Mouse (Mus musculus): ENCODE measurements around the gene 2310061N02Rik.
A peak's percentile ranks its signal among the peaks of the same experiment; 100 is the strongest.
"Not testable (repeated sequence)": the region's sequence is repeated elsewhere in the genome, so short reads cannot be mapped to it uniquely, and the experiment has no call there.

Gene 2310061N02Rik

GRCm38 (mm10) chr16:88707496-88708012 is at the start of gene 2310061N02Rik:
Gene 2310061N02Rik (minus strand): TSS chr16:88707962.
- no peak for DNase-seq

- DNase-seq, result not testable (repeated sequence)
These were observed 43.8 kb upstream of the 2310061N02Rik start, which contains the start of gene Krtap13 for GRCm38 (mm10) chr16:88751535-88751934. Gene Krtap13 (minus strand): TSS chr16:88751635.

- DNase-seq, result no peak
These were observed 40.2 kb upstream of the 2310061N02Rik start for GRCm38 (mm10) chr16:88747943-88748342.

GRCm38 (mm10) chr16:88744750-88745340 is 37.1 kb upstream of the 2310061N02Rik start:
- no peak for DNase-seq

GRCm38 (mm10) chr16:88735391-88735790 is 27.6 kb upstream of the 2310061N02Rik start:
- DNase-seq, result no peak

GRCm38 (mm10) chr16:88728812-88729275 is 21.1 kb upstream of the 2310061N02Rik start, which contains the start of gene Krtap13-1:
Gene Krtap13-1 (plus strand): TSS chr16:88728862.
- DNase-seq, result no peak

GRCm38 (mm10) chr16:88720031-88720430 is 12.3 kb upstream of the 2310061N02Rik start:
- no peak for DNase-seq

DNA sequence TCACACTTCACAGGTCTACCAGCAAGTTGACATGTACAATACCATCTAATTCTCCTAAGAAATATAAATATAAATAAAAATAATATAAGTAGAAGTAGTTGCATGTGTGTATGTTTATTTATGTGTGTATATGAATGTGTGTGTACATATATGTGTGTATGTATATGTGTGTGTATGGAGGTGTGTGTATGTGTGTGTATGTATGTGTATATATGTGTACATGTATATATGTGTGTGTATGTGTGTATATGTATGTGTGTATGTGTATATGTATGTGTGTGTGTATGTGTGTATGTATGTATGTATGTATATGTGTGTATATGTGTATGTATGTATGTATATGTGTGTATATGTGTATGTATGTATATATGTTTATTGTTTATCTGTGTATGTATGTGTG is 8.8 kb upstream of the 2310061N02Rik start:
- DNase-seq, result no peak

DNA sequence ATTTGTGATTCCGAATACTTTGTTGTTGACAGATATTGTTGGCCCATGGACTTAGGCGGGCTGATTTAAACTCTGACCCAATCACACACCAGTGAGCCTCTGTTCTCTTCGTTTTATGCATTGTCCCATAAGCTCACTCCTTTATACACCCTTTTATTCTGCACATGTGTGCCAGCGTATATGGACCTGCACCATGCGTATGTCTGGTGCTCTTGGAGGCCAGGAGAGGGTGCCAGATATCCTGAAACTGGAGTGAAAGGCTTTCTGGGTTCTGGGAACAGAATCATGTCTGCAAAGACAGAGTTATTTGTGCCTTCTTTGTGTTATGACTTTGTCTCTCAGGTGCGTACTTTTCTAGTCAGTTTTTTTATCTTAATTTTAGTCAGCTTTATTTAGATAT is 3.5 kb upstream of the 2310061N02Rik start:
- DNase-seq, result peak; percentile 21

GRCm38 (mm10) chr16:88710757-88711156 is 3.0 kb upstream of the 2310061N02Rik start:
- no peak for DNase-seq

- peak; percentile 20 for DNase-seq
These were observed 6.5 kb downstream of the 2310061N02Rik start for GRCm38 (mm10) chr16:88701072-88701864.

DNA sequence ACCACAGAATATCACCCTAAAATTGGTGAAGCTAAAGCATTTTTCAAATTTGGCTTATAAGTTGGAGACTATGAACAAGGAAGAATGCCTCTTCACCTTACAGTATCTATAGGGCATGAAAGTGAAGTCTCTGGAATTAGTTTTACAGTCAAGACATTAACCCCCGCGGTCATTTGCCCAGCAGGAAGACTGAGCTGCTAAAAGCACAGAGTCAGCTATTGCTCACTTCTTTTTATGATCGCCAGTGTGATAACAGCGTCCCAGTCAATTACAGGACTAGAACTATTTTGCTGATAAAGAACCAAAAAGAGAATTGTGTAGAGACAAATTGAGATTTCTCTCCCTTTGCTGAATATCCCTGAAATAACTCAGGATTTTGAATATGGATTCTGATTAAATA is 11.5 kb downstream of the 2310061N02Rik start:
- no peak for DNase-seq

- peak; percentile 8 for DNase-seq
These were observed 26.5 kb downstream of the 2310061N02Rik start for GRCm38 (mm10) chr16:88681282-88681681.

GRCm38 (mm10) chr16:88679099-88679498 is 28.7 kb downstream of the 2310061N02Rik start:
- no peak for DNase-seq

GRCm38 (mm10) chr16:88671571-88671970 is 36.2 kb downstream of the 2310061N02Rik start, which contains the start of gene Krtap27-1:
Gene Krtap27-1 (minus strand): TSS chr16:88671671.
- no peak for DNase-seq

GRCm38 (mm10) chr16:88657426-88657825 is 50.3 kb downstream of the 2310061N02Rik start:
- peak; percentile 11 for DNase-seq

All from embryo, embryonic 11 days (tissue).